Mouse (Mus musculus): ENCODE data around the gene Frs3.

Gene Frs3

DNA sequence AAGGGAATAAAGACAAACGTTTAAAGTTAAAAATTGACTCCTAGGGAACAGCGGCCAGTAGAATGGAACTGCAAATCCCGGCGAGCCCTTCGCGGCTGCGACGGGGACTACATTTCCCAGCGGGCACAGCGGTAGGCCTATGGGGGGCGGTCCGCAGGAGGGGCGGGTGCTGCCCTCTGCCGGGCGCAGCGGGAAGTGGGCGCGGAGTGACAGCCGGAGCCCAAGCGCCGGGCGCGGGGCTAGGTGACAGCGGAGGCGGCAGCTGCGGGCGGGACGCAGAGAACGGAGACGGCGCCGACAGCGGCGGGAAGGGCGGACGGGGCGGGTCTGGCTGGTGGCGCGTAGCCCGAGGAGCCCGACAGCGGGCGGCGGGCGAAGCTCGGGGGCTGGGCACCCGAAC is 48.0 kb downstream of the Frs3 start, which contains the start of gene Tfeb:
Gene Tfeb, plus strand, starts transcription at position 175 of the 400 bp plus-strand sequence.
- DNase-seq (ENCODE audit: low read depth), result peak; percentile 87

DNA sequence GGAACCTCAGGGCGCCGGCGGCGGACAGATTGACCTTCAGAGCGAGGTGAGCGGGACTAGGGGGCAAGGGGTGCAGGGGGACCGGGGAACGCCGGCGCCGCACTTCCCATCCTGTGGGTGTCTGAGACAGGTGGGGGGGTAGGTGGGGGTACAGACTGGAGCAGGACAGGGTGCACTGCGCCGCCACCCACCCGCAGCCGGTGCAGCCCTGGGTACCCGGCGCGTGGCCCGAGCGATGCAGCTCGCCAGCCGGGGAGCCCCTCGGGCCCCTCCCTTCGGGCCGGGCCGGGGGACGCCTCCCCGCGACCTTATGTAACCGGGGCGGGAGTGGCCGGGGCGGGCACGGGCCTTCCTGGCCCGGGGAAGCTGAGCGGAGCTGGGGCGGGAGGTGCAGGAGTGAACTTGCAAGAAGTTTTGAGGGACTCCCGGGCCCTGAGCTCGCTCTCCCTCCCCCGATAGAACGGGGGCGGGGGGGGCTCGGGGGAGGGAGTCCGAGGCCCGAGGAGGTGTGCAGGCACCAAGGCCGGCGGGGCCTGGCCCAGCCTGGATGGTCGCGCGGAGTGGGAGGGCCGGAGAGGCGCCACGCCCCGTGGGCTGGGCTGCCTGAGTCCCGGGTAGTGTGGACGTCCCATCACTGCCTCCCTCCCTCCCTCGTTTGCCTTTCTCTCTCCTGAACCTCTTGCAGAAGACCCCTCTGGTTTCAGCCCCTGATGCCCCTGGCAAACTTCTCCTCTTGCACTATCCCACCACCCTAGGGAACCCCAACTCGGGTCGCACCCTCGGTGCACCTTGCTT is 48.6 kb downstream of the Frs3 start:
- DNase-seq (ENCODE audit: low read depth), result peak; percentile 81

DNA sequence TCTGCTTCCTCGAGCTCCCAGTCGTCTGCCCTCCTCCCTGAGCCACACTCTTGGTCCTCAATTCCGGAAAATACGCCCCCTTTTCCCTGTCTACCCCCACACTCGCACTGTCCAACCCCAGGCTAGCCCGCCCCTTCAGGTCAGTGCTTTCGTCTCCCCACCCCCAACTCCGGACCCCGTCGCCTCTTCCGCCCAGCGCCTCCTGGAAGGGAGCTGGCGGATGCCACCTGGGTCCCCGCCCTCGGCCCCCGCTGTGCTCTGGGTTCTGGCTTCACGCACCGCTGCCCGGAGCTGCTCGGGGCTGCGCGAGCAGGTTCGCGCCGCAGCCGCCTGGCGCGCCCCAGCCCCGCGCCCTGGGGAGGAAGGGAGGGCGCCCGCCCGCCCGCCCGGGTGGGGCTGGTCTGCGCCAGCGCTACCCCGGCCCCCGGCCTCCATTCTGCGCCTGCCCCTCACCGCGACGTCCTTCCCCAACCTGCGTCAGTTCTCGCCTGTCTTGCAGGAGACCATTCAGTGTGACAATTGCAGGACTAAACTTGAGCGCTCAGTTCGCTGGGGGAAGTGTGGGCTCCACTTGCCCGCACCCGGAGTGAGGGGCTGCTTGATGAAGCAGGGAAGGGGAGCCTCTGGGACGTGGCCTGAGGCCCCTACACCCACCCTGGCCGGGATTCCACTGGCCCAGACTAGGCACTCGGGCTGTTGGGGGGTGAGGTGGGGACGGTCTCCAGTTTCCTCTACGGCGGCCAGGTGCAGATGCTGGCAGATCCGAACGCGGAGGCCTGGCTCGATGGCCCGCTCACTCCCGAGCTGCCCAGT is 49.4 kb downstream of the Frs3 start:
- peak; percentile 79 for DNase-seq (ENCODE audit: low read depth)

DNA sequence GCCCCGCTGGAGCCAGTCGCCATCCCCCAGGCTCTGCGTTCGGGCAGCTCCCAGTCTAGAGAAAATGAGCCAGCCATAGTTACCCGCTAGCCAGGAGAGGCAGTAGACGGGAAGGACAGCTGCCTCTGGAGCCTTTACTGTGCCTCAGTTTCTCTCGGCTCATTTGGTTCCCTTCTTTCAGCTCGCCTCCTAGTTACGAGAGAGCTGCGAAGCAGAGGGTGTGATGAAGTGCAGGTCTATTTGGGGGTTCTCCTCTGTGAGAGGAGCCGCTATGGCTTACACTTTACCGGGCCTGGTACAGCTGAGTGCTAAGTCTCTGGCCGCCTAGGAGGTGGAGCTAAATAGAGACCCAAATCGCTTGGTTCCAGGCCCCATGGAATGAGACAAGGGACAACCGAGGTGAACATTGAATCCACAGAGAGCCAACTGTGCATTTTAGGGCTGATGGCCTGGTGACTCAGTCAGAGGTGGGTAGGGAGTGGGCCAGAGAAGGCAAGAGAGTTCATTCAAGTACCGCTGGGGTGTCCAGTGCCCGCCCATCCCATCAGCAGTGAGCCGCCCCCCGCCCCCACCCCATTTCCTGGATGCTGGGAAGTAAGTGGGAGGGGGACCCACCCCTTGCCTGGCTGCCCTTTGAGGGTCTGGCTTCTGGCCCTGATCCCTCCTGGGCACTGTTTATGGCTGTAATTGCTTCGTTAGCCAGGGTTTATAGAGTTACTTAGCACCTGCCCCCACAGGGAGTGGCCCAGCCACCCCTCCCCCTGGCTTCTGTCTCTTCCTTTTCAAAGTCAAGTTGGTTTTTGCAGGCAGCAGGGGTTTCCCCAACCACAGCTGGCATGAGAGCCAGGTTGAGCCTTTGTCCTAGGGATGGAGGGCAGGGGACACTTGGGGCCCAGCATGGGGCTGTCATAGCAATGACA is 50.3 kb downstream of the Frs3 start:
- DNase-seq (ENCODE audit: low read depth), result peak; percentile 45

DNA sequence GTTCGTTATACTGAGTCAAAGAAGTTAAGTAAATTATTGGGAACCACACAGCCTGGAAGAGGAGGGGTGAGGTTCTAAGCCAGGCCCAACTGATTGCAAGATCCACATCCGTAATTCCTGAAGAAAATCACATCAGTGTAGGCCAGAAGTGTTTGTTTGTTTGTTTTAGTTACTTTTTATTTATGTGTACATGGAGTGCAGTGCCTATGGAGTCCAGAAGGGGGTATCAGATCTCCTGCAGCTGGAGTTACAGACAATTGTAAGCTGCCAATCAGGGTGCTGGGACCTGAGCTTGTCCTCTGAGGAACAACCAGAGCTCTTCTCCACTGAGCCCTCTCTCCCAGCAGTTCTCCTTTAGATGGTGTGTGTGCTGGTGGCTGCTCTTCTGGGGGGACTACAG is 51.4 kb downstream of the Frs3 start:
- DNase-seq (ENCODE audit: low read depth), result peak; percentile 49

DNA sequence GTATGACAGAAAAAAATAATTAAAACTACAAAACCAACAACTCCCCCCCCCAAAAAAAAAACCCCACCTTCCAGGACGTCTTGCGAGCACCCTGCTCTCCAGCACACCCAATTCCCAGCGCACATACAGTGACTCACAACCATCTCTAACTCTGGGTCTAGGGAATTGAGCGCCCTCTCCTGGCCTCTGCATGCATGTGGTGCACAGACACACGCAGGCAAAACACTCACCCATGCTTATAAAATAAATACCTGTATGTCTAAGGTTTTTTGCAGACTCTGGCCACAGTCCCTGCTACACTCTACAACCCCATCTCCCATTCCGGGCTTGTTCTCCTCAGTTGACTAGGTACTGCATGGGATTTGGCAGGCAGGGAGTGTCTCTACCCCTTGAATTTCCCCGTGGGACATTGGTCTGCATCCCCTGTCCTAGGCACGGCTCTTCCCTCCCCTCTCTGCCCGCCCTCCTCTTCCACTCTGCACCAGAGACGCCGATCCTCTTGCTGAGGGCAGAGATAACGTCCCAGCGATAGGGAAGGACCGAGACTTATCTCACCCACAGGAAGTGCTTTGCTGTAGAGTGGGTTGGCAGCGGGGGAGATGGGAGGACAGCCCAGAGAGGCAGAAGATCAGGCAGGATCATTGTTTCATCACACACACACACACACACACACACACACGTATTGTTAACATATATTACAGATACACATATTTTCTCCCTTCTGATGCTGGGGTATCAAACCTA is 54.3 kb downstream of the Frs3 start:
- peak; percentile 92 for DNase-seq (ENCODE audit: low read depth)

DNA sequence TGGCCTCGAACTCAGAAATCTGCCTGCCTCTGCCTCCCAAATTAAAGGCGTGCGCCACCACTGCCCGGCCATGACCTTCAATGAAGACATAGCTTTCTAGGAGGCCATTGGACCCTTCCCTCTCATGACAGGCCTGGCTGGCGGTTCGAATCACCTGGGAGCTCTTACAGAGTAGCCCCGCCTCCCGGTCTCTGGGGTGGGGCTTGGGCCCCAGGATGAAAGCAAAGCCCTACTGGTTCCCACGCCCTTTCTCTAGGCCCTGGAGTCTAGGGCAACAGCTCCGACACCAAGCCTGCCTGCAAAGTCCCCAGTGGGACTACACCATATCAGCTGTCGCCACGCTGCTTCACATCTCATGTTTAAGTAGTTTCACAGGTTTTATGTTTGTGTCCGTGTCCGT is 55.3 kb downstream of the Frs3 start:
- no peak for DNase-seq (ENCODE audit: low read depth)

DNA sequence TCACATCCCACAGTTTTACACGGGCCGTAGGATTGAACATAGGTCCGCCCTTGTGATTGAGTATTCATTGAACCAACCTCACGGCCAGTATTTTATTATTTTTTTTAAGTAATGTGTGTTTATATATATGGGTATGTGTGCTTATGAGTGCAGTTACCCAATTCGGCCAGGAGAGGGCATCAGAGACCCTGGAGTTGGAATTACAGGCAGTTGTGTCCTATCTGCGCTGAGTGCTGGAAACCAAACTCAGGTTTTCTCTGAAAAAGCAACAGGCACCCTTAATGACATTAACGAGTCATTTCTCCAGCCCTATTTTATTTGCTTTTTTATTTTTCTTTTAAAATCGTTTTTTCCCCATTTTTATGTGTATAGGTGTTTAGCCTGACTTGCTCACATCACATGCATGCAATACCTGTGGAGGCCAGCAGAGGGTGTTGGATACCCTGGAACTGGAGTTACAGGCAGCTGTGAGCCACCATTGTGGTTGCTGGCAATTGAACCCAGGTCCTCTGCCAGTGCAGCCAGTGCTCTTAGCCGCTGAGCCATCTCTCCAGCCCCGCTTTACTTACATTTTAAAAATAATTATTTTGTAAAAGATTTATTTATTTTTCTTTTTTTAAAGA is 56.0 kb downstream of the Frs3 start:
- DNase-seq (ENCODE audit: low read depth), result peak; percentile 65

DNA sequence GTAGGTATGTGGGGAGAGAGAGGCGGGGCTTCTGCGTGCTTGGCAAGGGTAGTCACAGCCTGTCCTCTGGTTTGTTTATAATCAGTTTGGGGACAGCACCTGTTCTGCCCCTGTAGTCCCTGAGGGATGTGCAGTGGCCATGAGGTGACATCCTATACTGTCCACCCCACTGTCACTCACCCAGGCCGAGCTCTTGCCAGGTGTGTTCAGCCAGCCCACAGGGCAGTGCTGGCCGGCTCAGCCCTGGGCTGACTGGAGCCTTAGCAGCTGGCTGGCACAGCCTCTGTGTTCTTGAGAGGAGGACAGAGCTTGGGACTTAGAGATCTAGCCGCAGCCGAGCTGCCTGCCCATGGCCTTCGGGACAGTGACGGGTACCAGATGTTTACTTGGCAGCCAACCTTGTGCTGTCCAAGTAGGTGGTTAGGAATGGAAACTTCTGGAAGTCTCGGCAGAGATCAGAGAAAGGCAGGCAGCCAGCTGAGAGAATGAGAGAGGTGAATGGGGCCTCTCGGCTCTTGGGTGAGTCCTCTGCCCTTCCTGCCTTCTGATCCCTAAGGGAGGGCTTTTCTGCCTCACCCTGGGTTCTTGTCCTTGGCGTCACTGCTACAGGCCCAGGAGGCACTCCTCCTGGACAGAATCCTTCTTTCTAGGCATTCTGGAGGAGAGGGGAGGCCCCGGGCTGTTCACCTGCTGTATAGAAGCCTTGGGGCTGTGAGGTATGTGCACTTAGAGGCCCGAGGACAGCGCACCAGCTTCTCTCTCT is 60.1 kb downstream of the Frs3 start:
- DNase-seq (ENCODE audit: low read depth), result no peak

DNA sequence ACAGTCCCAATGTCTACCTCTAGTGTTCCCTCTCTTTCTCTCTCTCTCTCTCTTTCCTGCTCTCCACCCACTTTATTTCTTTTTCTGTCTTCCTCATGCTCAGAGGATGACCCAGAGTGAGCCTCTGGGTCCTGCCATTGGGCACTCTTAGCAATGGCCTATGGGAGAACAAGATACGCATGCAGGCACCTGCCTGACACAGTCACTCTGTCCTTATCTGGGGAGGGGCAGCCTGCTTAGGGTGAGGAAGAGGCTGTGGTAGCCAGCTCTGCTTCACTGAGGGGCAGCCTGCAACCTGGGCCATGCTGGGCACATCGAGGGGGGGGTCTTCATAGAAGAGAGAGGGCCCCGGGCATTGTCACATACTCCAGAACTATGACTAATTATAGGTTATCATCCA is 60.8 kb downstream of the Frs3 start:
- DNase-seq (ENCODE audit: low read depth), result no peak

DNA sequence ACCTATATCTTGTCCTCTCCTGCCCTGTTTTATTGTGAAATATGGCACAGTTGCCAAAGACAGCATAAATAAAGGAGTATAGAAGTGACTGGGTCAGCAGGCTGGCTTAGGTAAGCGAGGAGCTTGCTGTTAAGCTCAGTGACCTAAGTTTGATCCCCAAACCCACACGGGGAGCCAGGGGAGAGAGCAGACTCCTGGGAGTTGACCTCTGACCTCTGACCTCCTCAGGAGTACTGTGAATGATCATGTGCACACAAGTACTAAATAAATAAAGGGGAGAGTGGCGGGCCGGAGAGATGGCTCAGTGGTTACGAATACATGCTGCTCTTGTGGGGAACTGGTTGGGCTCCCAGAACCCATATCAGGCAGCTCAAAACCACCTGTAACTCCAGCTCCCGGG is 61.3 kb downstream of the Frs3 start:
- DNase-seq (ENCODE audit: low read depth), result no peak

DNA sequence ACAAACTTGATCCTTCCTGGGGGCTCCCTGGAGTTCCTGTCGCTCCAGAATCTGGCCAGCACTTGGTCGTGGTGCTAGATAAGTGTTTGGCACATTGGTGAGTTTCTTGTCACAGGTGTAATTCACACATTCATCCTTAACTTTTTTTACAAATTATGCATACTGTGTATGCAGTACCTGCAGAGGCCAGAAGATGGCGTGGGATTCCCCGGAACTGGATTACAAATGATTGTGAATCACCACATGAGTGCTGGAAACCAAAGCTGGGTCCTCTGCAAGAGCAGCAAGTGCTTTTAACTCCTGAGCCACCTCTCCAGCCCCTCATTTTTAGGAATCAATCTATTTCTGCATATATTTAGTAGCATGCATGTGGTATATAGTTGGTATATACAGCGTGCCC is 63.0 kb downstream of the Frs3 start:
- no peak for DNase-seq (ENCODE audit: low read depth)

DNA sequence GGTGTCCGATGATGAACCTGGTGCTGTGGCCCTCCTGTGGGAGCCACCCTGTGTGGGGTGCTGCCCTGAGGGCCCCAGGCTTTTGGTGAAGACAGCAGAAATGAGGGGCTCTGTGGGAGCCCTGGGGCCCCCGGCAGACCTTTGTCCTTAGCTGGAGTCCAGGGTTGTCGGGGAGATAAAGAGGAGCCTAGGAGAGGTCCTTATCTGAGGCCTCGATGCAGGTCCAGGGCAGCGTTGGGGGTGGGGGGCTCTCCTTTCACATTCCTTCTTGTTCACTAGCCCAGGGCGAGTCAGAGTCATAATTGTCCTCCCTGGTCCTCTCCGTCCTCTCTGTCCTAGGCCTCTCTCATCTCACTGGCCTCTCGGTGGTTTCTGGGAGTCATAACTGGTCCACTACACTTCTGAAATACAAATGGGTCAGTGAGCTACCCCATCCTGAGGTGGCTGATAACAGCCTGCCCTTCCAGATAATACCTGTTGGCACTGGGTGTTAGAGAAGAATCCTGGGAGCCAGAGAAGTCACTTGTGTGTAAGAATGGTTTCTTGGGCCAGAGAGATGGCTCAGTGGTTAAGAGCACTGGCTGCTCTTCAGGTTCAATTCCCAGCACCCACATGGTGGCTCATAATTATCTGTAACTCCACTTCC is 64.4 kb downstream of the Frs3 start:
- no peak for DNase-seq (ENCODE audit: low read depth)

Data from 416B (cell line).